Mouse (Mus musculus): ENCODE data around the gene Rnf2. TPM values are rescaled to one million over a fixed set of nuclear protein-coding genes. Genes with fewer than 3 reads are reported as not detected.

The Rnf2 gene
- polyA plus RNA-seq, 1 experiment from 2014 or later: 111 TPM

DNA sequence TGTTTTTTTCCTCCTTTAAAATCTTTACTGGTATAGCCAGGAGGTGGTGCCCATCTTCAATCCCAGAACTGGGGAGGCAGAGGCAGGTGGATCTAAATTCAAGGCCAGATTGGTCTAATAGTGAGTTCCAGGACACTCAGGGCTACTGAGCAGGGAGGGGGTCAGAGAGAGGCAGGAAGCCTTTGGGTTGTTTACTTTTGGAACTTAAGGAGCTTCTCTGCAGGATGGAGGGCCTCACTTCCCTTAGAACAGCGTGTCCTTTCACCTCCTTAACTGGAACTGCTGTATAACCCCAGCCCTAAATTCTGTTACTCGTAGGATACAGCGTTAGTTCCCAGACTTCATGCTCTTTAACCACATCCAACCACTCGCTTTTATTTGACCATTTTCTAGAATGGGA lies 10.1 kb upstream of the Rnf2 start:
- H3K4me1 ChIP-seq: no peaks in the 10 kb centered on the region
- H3K36me3 ChIP-seq: no peaks in the 10 kb centered on the region
- no peaks in the 10 kb centered on the region for H3K27me3 ChIP-seq
- H3K9me3 ChIP-seq: no peaks in the 10 kb centered on the region
- H3K4me2 ChIP-seq (replicated peaks): no peak overlapping the region
- H3K4me3 ChIP-seq: no peak overlapping the region
- no peak for ATAC-seq (replicated peaks)
- H3K9ac ChIP-seq (replicated peaks): no peak overlapping the region
- WGBS: 81% methylated on average over 4 of the region's 4 CpGs
- no peak overlapping the region for H3K27ac ChIP-seq (replicated peaks)

GRCm38 (mm10) chr1:151499815-151500501 lies 797 bp downstream of the Rnf2 start:
- peak; percentile 57; the same call in 1 of the 2 replicates for ATAC-seq (replicated peaks)
- H3K4me1 ChIP-seq: peaks cover 24% of the 10 kb centered on the region
- WGBS: 0% methylated on average over 47 of the region's 59 CpGs

DNA sequence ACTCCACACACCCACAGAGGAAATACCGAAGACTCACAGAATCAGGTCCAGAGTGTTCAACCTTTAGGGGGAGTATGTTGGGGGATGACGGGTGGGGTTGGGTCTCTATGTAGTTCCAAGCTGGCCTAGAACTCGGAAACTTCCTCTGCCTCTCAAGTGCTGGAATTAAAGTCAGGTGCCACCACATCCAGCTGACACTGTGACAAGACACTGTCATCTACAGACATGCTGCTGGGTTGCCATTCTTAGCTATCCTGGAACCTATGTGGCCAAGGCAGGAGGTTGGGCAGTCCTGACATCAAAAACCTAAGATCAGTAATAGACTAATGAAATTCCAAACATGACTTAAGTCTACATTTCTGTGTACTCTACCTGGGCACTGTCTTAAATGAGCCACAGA lies 2.4 kb downstream of the Rnf2 start:
- H3K27me3 ChIP-seq: no peaks in the 10 kb centered on the region
- no peak overlapping the region for H3K9ac ChIP-seq (replicated peaks)
- ATAC-seq (replicated peaks): no peak
- 73% methylated on average over 3 of the region's 3 CpGs for WGBS
- H3K4me2 ChIP-seq (replicated peaks): no peak overlapping the region; the same call in 1 of the 2 replicates
- peaks cover 31% of the 10 kb centered on the region for H3K4me1 ChIP-seq
- no peaks in the 10 kb centered on the region for H3K36me3 ChIP-seq
- H3K9me3 ChIP-seq: no peaks in the 10 kb centered on the region
- no peak overlapping the region for H3K27ac ChIP-seq (replicated peaks)
- H3K4me3 ChIP-seq: no peak overlapping the region

More at GRCm38 (mm10) chr1:151499815-151500501, 797 bp downstream of the Rnf2 start:
- Histone ChIP-seq H3K4me3 (peak overlapping the region; percentile 93), H3K36me3 (no peaks in the 10 kb centered on the region), H3K9ac (replicated peaks) (peak overlapping the region; percentile 97), H3K9me3 (no peaks in the 10 kb centered on the region), H3K4me2 (replicated peaks) (peak overlapping the region; percentile 63), H3K27me3 (no peaks in the 10 kb centered on the region), H3K27ac (replicated peaks) (peak overlapping the region; percentile 96)

DNA sequence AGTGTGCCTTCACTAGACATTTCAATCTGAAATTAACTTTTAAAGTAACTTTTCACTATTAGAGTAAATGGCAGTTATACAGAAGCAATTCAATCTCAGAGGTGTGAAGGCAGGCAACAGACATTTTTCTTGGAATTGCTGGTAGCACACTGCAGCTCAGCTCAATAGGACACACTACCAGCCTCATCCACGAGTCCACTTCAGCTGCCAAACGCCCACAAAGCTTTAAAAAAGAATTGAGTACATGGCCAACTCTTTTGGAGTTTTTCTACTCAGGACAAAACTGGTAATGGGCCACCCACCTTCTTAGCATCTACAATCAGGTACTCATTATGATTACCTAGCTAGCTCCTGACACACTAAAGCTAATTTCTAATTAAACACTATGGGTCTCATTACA lies 2.8 kb downstream of the Rnf2 start:
- 30% methylated on average over 2 of the region's 2 CpGs for WGBS
- no peak overlapping the region for H3K4me2 ChIP-seq (replicated peaks)
- no peaks in the 10 kb centered on the region for H3K9me3 ChIP-seq
- H3K4me1 ChIP-seq: peaks cover 33% of the 10 kb centered on the region
- no peak overlapping the region for H3K4me3 ChIP-seq
- no peak overlapping the region for H3K27ac ChIP-seq (replicated peaks)
- no peak overlapping the region for H3K9ac ChIP-seq (replicated peaks)
- ATAC-seq (replicated peaks): no peak
- no peaks in the 10 kb centered on the region for H3K27me3 ChIP-seq
- H3K36me3 ChIP-seq: no peaks in the 10 kb centered on the region

DNA sequence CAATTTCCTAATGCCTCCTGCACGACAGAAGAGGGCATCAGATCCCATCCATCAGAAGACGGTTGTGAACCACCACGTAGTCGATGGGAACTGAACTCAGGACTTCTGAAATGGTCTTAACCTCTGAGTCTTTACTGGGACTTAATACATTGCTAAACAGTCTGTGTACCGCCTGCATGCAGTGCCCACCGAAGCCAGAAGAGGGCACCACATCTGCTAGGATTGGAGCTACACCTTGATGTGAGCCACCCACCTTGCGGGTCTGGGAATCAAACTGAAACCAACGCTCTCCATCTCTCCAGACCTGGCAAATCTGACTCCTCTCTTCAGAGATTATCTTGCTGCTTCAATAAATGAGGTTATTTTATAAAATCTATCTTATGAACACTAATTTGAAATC lies 3.7 kb downstream of the Rnf2 start:
- no peak for ATAC-seq (replicated peaks)
- Histone ChIP-seq H3K4me2 (replicated peaks) (no peak overlapping the region), H3K4me3 (no peak overlapping the region), H3K27ac (replicated peaks) (no peak overlapping the region), H3K36me3 (no peaks in the 10 kb centered on the region), H3K4me1 (peaks cover 33% of the 10 kb centered on the region), H3K27me3 (no peaks in the 10 kb centered on the region), H3K9me3 (no peaks in the 10 kb centered on the region), H3K9ac (replicated peaks) (no peak overlapping the region)
- WGBS: 92% methylated on average over 8 of the region's 8 CpGs

DNA sequence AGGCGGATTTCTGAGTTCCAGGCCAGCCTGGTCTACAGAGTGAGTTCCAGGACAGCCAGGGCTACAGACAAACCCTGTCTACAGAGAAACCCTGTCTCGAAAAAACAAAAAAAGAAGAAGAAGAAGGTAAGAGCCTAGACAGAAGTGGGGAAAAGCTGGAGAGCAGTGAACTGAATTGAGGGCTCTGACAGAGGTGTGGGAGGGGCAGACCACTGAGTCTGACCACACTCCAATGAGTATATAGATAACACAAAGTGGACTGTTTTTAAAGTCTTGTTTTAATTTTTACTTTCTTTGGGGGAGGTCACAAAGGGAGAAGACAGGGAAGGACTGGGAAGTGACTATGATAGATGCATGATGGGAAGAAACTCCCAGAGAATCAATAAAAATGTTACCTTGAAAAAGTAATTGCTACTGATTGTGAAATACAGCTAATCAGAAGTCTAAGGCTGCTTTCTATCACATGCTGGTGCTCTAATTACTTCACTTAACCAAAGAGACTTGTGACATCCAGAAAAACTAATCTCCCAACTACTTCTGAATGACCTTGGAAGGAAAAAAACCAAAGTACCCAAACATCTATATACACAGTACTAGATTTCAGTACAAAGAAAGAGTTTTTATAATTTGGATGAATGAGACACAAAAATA lies 5.0 kb downstream of the Rnf2 start:
- 86% methylated on average over 2 of the region's 2 CpGs for WGBS
- no peak overlapping the region for H3K4me3 ChIP-seq

DNA sequence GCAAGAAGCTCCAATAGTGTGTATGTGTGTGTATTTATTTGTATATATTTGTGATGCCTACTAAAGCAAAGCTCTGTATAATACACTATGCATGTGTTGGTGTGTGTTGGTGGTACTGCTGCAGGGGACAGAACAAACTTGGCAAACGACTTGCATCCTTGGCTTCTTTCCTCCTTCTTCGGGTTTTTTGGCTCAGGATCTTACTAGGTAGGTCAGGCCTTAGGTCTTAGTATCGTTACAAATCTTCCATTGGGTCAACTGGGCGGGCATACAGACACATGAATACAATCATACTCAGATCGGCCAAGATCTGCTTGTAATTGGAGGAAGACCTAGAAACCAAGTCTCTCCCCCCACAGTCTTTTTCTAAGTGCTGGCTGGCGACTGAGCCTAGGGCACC lies 6.0 kb downstream of the Rnf2 start:
- Histone ChIP-seq H3K4me1 (peaks cover 29% of the 10 kb centered on the region), H3K9ac (replicated peaks) (no peak overlapping the region), H3K27me3 (no peaks in the 10 kb centered on the region), H3K4me3 (no peak overlapping the region), H3K4me2 (replicated peaks) (no peak overlapping the region), H3K27ac (replicated peaks) (no peak overlapping the region), H3K9me3 (no peaks in the 10 kb centered on the region), H3K36me3 (no peaks in the 10 kb centered on the region)
- no peak for ATAC-seq (replicated peaks)
- WGBS: 58% methylated on average over 6 of the region's 6 CpGs

More for the DNA sequence above, 5.0 kb downstream of the Rnf2 start:
- H3K27ac ChIP-seq (replicated peaks): no peak overlapping the region
- H3K27me3 ChIP-seq: no peaks in the 10 kb centered on the region
- no peak overlapping the region for H3K9ac ChIP-seq (replicated peaks)
- peaks cover 29% of the 10 kb centered on the region for H3K4me1 ChIP-seq
- ATAC-seq (replicated peaks): no peak
- no peaks in the 10 kb centered on the region for H3K9me3 ChIP-seq
- no peak overlapping the region for H3K4me2 ChIP-seq (replicated peaks)
- no peaks in the 10 kb centered on the region for H3K36me3 ChIP-seq

DNA sequence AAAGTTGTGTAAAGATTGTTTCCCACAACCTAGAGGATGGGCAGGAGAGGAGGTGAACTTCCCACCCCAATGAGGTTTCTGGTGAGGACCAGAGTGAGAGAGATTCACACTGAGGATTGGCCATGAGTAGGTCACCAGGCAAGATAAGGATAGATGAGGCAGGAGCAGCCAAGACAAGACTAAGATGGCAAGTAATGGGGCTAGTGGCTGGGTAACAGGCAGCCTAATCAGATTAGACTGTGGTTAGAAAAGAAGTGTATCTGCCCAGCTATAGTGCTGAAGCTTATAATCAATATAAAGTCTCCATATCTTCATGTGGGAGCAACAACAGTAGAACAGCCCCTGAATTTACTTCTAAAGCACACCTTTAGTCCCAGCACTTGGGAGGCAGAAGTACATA lies 6.9 kb downstream of the Rnf2 start:
- no peak overlapping the region for H3K4me3 ChIP-seq
- no peak overlapping the region for H3K4me2 ChIP-seq (replicated peaks)
- H3K9ac ChIP-seq (replicated peaks): no peak overlapping the region
- H3K27ac ChIP-seq (replicated peaks): no peak overlapping the region
- H3K4me1 ChIP-seq: peaks cover 24% of the 10 kb centered on the region
- H3K9me3 ChIP-seq: no peaks in the 10 kb centered on the region
- H3K27me3 ChIP-seq: no peaks in the 10 kb centered on the region
- H3K36me3 ChIP-seq: no peaks in the 10 kb centered on the region
- no peak for ATAC-seq (replicated peaks)

GRCm38 (mm10) chr1:151492419-151492818 lies 8.3 kb downstream of the Rnf2 start:
- H3K9me3 ChIP-seq: no peaks in the 10 kb centered on the region
- H3K36me3 ChIP-seq: no peaks in the 10 kb centered on the region
- WGBS: 46% methylated on average over 1 of the region's 1 CpGs
- H3K9ac ChIP-seq (replicated peaks): no peak overlapping the region
- no peak overlapping the region for H3K4me2 ChIP-seq (replicated peaks)
- ATAC-seq (replicated peaks): no peak
- no peak overlapping the region for H3K4me3 ChIP-seq
- peaks cover 14% of the 10 kb centered on the region for H3K4me1 ChIP-seq
- H3K27ac ChIP-seq (replicated peaks): no peak overlapping the region
- H3K27me3 ChIP-seq: no peaks in the 10 kb centered on the region

- no peak for ATAC-seq (replicated peaks)
- Histone ChIP-seq H3K27ac (replicated peaks) (no peak overlapping the region), H3K9me3 (no peaks in the 10 kb centered on the region), H3K9ac (replicated peaks) (no peak overlapping the region), H3K27me3 (no peaks in the 10 kb centered on the region), H3K4me1 (peaks cover 8% of the 10 kb centered on the region), H3K4me2 (replicated peaks) (no peak overlapping the region), H3K36me3 (no peaks in the 10 kb centered on the region), H3K4me3 (no peak overlapping the region)
- 70% methylated on average over 6 of the region's 6 CpGs for WGBS
Observed at GRCm38 (mm10) chr1:151489806-151490205, 10.9 kb downstream of the Rnf2 start.

DNA sequence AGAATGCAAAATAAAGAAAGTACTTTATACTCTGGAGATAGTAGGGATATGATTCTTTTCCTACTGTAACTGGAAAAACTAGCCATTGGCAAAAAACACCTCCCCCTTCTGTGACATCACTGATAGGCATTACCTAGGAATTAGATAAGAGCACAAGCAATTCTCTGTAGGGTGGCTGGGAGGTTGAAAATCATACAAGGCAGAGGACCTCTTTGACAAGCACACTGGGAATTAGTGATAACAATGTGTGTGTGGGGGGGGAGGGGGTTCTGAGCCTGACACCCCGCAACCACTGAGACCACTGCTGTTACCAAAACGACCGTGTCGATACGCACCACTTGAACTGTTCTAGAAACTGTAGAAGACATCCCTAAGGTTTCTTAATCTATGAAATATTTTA lies 16.0 kb downstream of the Rnf2 start:
- no peaks in the 10 kb centered on the region for H3K9me3 ChIP-seq
- ATAC-seq (replicated peaks): no peak

GRCm38 (mm10) chr1:151483568-151483967 lies 17.2 kb downstream of the Rnf2 start:
- Histone ChIP-seq H3K4me3 (no peak overlapping the region), H3K4me2 (replicated peaks) (no peak overlapping the region), H3K27ac (replicated peaks) (no peak overlapping the region), H3K9me3 (no peaks in the 10 kb centered on the region), H3K4me1 (no peaks in the 10 kb centered on the region), H3K36me3 (no peaks in the 10 kb centered on the region), H3K27me3 (no peaks in the 10 kb centered on the region), H3K9ac (replicated peaks) (no peak overlapping the region)
- no peak for ATAC-seq (replicated peaks)
- 69% methylated on average over 1 of the region's 1 CpGs for WGBS

More for the DNA sequence above, 16.0 kb downstream of the Rnf2 start:
- no peaks in the 10 kb centered on the region for H3K36me3 ChIP-seq
- no peaks in the 10 kb centered on the region for H3K27me3 ChIP-seq
- H3K9ac ChIP-seq (replicated peaks): no peak overlapping the region
- WGBS: 93% methylated on average over 5 of the region's 5 CpGs
- H3K27ac ChIP-seq (replicated peaks): no peak overlapping the region
- H3K4me3 ChIP-seq: no peak overlapping the region
- no peak overlapping the region for H3K4me2 ChIP-seq (replicated peaks)
- H3K4me1 ChIP-seq: no peaks in the 10 kb centered on the region

DNA sequence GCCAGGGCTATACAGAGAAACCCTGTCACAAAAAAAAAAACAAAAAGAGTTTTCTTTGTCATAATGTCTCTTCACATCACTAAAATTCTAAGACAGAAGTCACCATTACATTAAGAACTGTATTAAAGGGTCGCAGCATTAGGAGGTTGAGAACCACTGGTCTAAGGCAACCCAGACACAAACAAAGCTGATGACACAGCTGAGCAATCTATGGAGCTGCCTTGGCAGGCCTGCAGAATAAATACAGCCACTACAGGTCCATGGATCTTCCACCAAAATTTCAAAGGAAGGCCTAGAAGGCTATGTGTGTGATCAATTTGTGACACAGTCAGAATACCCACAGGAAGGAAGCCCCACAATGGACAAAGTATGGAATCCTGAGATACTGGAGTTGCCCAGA lies 18.3 kb downstream of the Rnf2 start:
- Histone ChIP-seq H3K9ac (replicated peaks) (no peak overlapping the region), H3K36me3 (no peaks in the 10 kb centered on the region), H3K4me1 (no peaks in the 10 kb centered on the region), H3K4me3 (no peak overlapping the region), H3K9me3 (no peaks in the 10 kb centered on the region), H3K4me2 (replicated peaks) (no peak overlapping the region), H3K27ac (replicated peaks) (no peak overlapping the region), H3K27me3 (no peaks in the 10 kb centered on the region)
- 96% methylated on average over 1 of the region's 1 CpGs for WGBS
- no peak for ATAC-seq (replicated peaks)

Measured in forebrain, embryonic 15.5 days (tissue).